Mouse (Mus musculus) MEL-GATA-1-ER (cell line): Measurements from ENCODE around the gene Rmnd1.

Experiments used
- DNase-seq: peaks from one replicate; pipeline ENCODE4 v3.0.0-alpha.2; 2012; ENCODE audit warnings: low read depth; ENCODE audit errors: extremely low read depth

Rmnd1 gene

DNA sequence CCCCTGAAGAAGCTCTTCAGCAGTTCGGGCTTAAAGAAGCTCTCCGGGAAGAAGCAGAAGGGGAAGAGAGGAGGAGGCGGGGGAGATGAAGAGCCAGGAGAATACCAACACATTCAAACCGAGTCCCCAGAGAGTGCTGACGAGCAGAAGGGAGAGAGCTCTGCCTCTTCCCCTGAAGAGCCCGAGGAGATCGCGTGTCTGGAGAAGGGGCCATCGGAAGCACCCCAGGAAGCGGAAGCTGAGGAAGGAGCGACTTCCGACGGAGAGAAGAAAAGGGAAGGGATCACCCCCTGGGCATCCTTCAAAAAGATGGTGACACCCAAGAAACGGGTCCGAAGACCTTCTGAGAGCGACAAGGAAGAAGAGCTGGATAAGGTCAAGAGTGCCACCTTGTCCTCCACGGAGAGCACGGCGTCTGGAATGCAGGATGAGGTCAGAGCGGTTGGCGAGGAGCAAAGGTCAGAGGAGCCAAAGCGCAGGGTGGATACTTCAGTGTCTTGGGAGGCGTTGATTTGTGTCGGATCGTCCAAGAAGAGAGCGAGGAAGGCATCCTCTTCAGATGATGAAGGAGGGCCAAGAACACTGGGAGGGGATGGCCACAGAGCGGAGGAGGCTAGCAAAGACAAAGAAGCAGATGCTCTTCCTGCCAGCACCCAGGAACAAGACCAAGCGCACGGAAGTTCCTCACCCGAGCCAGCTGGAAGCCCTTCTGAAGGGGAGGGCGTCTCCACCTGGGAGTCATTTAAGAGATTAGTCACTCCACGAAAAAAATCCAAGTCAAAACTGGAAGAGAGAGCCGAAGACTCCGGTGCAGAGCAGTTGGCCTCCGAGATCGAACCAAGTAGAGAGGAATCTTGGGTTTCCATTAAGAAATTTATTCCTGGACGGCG, 77.6 kb downstream of the Rmnd1 start:
- DNase-seq: no peak
